Mouse (Mus musculus) layer of hippocampus, postnatal 25 days (tissue): Measurements from ENCODE around the gene Gmds. TPM values are rescaled to one million over a fixed set of nuclear protein-coding genes. Genes with fewer than 3 reads are reported as not detected.

Source experiments
- DNase-seq, 2 experiments: peaks; one replicate each; pipeline ENCODE4 v3.0.0; 2022; ENCODE audit warnings: mixed read lengths in 2 of 2, low spot score in 1 of 2; ENCODE audit errors: extremely low spot score in 1 of 2
- total RNA-seq, 2 experiments: library from RNA; stranded (reverse); gene quantifications; 2 replicates each; pipeline ENCODE4 v1.2.3; 2021

The Gmds gene
- total RNA-seq, 2 experiments from 2014 or later, result 12.7 to 16.5 TPM

- DNase-seq, result no peak
Observed at GRCm38 (mm10) chr13:31821050-31821449, 517.5 kb downstream of the Gmds start.

- no peak for DNase-seq
Observed at GRCm38 (mm10) chr13:31820587-31821017, 517.9 kb downstream of the Gmds start.

GRCm38 (mm10) chr13:31819664-31820405 is 518.7 kb downstream of the Gmds start:
- no peak for DNase-seq

GRCm38 (mm10) chr13:31818337-31818736 is 520.2 kb downstream of the Gmds start:
- no peak for DNase-seq

GRCm38 (mm10) chr13:31815383-31816003 is 523.0 kb downstream of the Gmds start:
- DNase-seq, result no peak

DNA sequence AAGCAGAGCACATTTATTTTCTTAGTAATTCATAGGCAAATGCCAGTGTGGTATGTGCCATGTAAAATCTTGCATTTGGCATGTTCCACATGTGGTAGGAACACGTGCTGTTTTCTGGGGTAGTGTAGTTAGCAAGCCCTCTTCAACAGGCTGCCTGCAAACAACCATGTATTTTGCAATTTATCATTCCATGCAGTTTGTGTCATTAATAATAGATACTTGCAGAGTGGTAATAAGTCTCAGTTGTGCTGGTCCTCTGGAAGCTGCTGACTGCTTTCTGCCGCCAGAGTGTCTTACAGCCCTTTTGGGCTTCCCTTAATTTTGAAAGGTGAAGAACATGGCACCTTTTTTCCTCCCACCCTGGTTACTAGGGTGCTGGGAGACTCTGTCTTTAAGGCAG is 525.8 kb downstream of the Gmds start:
- no peak for DNase-seq

DNA sequence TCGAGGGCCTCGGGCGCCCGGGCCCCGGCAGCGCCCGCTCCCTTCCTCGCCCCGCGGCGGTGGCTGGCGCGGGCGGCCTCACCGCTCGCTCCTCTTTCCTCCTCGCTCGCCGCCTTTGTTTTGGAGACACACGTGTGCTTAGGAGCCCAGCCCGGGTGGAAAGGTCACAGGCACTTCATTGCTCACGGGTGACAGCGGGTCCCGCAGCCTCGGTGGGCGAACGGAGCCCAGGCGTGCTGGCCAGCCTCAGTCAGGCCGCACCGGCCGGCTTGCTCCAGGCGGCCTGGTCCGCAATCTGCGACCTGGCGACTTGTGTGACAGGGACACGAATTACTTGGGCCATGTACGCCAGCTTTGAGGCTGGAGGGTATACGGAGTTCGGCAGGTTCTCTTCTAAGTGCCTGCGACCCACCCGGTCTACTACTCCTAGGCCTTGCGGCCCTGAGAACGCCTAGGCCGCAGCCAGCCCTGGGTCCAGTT is 527.0 kb downstream of the Gmds start:
- no peak for DNase-seq

- DNase-seq, result no peak
Observed at GRCm38 (mm10) chr13:31810693-31811541, 527.6 kb downstream of the Gmds start.

DNA sequence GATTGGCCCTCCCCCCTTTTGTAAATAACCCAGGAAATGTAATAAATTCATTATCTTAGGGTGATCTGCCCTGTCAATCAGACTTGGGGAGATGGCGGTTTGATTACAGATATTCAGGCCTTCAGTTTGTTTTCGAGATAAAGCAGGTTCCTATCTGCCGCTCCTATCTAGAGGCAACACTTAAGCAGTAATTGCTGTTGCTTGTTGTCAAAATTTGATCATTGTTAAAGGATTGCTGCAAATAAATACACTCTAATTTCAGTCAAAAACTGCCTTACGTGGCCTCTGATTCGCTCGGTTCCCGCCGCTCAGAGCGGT is 528.2 kb downstream of the Gmds start:
- DNase-seq, result no peak

DNA sequence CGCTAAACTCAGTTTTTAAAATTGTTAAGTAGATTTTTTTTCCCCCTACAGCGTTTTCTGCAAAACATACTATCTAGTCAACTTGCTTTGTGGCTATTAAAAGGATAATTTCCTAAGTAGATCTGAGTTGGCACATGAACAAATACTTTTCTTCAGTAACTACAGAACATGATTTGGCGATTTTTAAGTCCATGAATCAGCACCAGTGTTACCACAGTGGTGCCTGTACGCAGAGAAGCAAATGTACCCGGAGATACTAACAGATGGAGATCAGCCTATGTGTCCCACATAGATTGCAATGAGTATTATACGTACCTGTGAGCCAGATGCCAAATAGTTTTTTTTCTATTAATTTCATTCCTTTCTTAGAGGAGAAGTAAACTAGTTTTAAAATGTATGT is 528.8 kb downstream of the Gmds start:
- DNase-seq, result no peak

- no peak for DNase-seq
Observed at GRCm38 (mm10) chr13:31808804-31809420, 529.6 kb downstream of the Gmds start.

- DNase-seq, result no peak
Observed at GRCm38 (mm10) chr13:31808116-31808803, 530.3 kb downstream of the Gmds start.

DNA sequence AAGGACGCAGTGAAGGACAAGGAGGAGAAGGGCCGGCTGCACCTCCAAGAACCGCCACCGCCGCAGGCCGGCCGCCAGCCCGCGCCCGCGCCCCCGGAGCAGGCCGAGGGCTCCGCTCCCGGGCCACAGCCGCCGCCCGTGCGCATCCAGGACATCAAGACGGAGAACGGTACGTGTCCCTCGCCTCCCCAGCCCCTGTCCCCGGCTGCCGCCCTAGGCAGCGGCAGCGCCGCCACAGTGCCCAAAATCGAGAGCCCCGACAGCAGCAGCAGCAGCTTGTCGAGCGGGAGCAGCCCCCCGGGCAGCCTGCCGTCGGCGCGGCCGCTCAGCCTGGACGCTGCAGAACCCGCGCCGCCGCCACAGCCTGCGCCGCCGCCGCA is 530.8 kb downstream of the Gmds start:
- no peak for DNase-seq

GRCm38 (mm10) chr13:31806890-31807735 is 531.4 kb downstream of the Gmds start:
- DNase-seq, result no peak

DNA sequence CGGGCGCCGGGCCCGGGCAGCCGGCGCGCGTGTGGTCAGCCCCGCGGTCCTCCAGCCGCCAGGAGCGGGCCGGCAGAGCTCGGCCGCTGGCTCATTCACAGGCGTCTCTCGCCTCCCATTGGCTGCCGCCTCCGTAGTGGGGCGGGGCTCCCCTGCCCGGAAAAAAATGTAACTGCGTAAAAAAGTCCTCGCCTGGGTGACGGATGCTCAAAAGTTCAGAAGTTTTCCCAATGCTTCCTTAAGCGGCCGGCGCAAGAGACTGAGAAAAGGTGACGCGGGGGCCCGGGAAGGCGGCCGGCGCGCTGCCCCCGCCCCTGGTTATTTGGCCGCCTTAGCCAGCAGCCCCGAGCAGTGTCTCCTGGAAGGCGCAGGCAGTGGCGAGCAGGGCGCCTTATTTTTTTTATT is 532.1 kb downstream of the Gmds start, which contains the start of gene Foxc1:
Foxc1 (plus strand) TSS at position 206 of the 405 bp plus-strand sequence.
- DNase-seq, result no peak

DNA sequence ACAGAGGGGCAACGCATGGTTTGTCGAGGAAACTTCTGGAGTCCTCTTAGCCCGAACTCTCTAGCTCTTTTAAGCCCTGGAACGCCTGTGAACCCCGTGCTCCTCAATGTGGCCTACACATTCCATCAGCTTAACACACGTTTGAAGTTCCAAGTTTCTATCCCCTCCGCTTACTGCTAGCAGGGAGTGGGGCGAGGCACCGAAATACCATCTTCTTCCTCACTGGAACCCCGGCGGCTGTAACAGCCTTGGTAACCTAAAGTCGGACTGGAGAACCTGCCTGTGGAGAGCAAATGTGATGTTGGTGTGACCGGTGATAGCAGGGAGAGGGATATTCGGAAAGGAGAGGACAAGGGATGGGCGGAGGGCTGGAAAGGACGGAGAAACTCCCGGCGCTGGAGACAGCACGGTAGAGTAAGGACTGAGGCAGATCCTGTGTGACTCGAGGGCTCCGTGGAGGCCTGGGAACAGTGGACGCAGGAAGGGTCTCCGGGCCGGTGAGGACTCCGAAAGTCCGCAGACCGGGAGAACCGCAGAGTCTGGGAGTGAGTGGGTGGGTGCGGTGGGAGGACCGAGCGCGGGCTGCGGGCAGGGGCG is 532.6 kb downstream of the Gmds start:
- no peak for DNase-seq

GRCm38 (mm10) chr13:31804571-31804970 is 534.0 kb downstream of the Gmds start:
- no peak for DNase-seq

GRCm38 (mm10) chr13:31803166-31804093 is 535.1 kb downstream of the Gmds start:
- DNase-seq, result no peak
